Mouse (Mus musculus): ENCODE data around the gene Pgap1.

Gene Pgap1

DNA sequence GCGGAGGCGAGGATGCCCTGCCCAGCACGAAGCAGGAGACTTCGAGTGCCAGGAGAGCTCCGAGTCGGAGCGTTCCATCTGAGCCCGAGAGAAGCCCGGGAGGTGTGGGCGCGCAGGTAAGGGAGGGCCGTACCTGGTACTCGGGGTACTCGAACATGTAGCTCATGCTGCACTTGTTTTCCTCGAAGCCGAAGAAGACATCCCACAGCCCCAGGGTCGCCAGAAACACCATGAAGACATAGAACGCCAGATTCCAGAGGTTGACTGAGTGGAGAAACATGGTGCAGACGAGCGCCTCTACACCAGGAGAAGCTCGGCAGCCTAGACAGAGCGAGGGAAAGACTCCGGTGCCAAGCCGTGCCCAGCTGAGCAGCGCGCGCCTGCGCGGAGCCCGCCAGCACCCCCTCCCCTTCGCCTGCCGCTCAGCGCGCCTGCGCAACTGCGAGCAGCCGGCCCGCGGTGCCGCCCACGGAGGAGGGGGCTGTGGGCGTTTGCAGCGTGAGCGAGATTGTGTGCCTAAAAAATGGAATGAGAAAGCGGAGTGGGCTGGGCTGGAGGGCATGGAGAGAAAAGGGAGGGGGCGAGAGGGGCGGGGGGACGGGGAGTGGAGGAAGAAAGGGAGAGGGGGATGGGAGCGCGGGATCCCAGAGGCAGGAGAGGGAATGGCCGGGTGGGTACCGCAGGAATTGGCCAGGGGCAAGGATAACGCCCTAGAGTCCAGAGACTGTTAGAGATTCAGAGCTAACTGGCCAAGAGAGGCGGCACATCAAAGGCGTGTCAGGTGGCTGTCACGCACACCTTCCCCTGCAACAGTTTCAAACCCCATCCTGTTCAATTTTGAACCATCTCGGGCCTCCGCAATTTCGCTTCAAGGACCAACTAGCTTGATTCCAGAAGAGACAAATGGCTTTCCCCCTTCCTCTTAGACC, at the start of gene Pgap1:
TSS of gene Pgap1 (minus strand) at position 384 of the 929 bp plus-strand sequence.
- DNase-seq (ENCODE audit: low read depth, low spot score): peak; percentile 97

DNA sequence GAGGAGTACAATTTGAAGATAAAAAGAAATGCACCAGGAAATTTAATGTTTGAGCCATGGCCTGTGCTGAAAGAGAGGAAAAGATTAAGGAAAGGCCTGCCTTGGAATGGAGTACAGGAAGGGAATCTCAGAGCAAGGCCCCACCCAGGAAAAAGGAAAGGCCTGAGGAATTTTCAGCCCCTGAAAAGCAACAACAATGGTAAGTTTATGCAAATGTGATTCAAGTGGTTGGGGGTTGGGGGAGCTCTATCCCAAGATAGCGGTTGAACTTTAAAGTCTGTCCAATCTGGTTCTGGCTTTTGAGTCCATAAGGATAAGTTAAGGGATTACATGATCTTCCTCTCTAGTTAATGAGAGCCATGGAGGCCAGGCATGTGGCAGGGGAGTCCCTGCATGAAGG, 49.5 kb upstream of the Pgap1 start:
- peak; percentile 79 for DNase-seq (ENCODE audit: low read depth, low spot score)

DNA sequence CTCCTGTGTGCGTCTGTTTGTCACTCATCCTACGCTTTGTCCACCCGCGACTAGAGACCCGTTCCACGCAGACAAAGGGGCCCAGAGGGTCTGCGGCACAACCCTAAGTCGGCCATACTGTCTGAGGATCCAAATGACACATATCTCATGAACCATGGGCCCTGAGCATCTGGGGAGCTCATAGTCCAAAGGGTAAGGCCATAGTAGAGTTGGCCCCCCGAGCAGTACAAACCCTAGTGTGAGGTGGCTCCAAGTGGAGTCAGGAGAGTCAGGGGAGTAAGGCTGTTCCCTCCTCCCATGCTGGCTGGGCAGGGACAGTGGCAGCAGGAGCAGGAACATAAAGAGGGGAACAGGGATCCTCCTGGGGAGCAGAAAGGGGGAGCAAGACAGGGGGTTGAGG, 44.2 kb upstream of the Pgap1 start:
- DNase-seq (ENCODE audit: low read depth, low spot score): no peak

DNA sequence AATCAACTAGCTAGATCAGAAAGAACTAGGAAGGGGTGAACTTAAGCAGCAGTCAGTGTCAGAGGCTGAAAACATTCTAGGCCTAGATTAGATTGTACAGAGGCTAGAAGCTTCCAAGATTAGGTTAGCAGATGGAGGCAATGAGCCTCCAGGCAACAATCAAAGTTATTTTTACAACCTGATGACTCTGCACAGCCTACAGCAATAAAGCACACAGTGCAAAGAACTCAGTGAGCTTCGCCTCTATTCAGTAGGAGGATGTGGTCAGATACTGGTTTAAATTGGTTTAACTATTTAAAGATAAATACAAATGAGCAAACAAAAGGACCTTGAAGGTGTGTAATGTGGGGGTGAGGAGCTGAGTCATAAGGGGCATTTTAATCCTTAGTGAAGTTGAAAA, 42.8 kb upstream of the Pgap1 start:
- no peak for DNase-seq (ENCODE audit: low read depth, low spot score)

DNA sequence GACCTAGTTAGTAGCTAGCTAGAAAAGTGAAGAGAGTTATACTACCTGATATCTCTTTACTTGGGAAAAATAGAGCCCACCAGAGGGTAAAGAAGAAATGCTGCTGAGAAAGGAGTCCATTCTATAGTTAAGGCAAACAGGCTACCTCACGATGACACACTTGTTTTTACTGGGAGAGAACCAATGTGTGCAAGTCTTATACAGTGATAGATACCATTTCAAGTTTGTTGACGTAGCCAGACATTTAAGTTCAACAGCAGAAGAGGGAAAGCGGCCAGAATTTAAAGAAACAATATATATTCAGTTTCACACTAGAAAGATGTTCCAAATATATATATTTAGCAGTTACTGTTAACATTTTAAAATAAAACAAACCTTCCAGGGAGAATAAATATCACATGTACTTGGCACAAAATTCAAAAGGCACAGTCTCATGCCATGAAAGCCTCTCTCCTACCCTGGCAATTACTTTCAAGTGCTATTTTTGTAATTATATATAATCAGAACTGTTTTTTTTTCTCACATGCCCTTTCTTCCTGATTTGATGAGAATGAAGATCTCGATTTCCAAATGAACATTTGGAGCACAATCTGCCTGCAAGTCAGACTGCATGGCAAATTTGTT, 40.2 kb upstream of the Pgap1 start:
- DNase-seq (ENCODE audit: low read depth, low spot score): no peak

DNA sequence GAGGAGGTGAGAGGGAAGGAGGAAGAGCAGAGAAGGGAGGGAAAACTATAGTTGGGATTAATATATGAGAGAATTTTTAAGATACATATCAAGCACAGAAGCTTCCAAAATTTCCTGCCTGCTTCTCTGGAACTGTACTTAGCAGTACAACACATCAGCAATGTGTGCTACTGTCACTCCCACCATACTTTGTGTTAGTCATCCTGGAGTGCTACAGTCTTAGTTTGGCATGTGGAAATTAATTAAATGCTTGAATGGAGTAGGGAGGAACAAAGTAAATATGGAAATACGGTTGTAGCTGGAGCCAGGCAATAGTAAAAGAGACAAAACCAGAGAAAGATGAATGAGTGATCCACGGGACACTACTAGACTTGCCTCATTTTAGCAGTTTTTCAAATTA, 38.7 kb upstream of the Pgap1 start:
- DNase-seq (ENCODE audit: low read depth, low spot score): no peak

DNA sequence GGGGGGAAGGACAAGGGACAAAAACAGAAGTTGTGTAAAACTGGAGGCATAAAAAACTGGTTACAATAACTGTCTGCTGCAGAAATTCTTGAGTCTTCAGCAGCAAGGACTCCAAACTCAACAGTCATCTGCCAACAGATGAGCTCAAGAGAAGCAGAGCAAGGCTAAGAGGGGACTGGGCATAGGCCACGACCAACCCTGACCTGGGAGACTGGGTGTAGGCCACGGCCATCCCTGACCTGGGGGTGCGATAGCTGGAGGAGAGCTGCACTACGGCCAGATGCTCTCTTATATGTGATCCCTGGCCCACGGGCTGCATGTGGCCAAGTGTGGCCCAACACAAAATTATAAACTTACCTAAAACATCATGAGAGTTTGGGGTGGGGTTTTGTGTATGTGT, 29.6 kb upstream of the Pgap1 start:
- DNase-seq (ENCODE audit: low read depth, low spot score): no peak

DNA sequence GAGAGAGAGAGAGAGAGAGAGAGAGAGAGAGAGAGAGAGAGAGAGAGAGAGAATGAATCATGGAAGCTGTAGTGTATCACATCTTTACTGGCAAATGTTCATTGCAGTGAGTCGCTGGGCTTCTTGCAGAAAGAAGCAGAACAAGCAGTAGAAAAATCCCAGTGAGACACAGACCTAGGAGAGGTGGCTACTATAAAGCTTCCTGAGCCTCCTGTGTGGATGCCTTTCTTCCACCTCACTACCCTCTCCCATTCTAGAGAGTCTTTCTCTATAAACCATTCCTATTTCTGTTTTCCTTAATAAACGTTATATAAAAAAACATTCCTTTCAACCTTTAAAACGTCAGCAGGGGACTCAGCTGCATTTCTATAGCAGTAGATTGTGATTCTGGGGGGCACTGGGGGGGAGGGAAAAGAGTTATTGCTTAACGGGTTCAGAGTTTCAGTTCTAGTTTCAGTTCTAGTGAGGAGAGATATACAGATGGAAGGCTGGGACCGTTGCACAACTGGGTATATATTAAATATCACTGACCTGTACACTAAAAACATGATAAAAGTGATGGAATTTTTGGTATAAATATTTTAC, 28.6 kb upstream of the Pgap1 start:
- DNase-seq (ENCODE audit: low read depth, low spot score): no peak

DNA sequence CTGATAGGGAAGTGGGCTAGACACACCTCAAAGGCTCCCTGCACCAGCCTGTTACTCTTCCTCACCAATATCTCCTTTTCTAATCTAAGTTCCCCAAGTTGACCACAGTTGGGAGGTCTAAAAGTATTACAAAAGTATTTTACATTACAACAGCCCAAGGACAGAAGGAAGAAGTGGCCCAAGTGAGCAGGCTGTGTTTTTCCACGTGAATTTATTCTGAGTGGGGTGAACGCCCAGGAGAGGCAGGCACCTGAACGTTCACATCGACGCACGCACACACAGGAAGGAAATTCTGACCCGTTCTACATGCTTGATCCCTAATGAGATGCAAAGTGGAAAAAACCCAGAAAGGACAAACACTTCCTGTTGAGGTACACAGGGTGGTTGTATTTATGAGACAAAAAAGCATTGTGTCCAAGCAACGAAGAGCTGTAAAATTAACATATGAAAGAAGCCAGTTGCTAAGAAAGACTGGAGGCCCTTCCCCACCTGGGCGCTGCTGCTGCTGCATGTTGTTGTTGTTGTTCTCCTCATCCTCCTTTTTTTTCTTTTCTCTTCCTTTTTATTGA, 27.9 kb upstream of the Pgap1 start:
- peak; percentile 82 for DNase-seq (ENCODE audit: low read depth, low spot score)

DNA sequence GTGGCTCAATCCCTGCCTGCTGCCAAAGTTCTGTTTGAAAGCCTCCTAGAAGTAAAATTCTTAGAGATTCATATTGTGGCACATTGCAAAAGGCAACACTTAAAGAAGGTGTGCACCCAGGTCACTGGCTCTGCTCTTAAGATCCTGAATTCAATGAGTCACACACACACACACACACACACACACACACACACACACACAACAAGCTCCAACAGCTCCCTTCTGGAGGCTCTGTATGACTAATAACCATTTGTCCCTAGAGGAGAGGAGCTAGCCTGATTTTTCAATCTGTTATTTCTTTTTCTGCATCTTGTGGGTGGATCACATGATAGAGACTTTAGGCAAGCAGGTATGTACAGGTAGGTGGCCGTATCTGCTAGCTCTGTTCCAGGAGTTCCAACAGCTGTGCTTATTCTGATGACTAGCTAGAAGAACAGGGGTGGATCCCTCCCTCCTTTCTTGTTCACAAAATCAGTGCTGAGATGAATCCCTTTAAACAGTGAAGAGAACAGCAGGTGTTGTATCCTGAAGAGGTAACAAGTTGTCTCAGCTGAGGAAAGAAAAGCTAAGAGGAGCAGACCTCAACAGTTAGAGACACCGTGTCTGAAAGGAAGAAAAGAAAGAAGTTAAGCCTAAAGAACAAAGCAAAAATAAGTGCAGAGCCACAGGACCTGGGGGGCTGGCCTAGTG, 27.2 kb upstream of the Pgap1 start:
- no peak for DNase-seq (ENCODE audit: low read depth, low spot score)

DNA sequence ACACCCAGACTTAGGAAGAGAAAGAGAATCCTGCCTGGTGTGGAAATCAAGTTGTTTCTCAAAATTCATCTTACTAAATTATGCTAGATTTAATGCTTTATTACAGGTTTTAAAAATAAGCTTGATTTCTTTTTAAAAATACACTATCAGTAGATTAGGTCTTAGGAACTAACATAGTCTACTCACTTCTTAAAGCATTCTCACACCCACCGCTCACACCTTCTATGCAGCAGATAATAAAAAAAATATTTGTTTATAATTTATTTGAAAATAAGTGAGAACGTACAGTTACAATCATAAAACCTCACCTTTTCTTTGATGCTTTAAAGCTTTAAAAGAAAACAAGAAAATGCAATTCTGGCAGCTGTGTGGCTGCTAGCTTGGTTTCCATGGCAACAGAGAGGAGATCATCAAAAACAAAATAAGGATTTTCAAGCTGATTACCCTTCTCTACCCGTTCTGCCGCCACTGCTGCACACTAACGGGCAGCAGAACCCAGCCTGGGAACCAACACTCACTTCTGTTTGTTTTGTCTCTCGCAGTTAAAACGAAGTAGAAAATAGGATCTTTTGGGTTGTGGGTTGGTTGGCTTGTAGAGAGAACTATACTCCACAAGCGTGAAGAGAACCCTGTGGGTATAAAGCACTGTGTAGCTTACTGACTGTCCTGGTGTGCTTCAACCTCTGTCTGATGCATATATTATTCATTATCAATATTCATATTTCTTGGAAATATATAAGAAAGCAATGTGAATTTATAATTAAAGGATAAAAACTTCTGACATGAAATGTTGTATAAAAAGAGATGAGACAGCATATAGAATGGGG, 21.1 kb upstream of the Pgap1 start:
- DNase-seq (ENCODE audit: low read depth, low spot score): no peak

DNA sequence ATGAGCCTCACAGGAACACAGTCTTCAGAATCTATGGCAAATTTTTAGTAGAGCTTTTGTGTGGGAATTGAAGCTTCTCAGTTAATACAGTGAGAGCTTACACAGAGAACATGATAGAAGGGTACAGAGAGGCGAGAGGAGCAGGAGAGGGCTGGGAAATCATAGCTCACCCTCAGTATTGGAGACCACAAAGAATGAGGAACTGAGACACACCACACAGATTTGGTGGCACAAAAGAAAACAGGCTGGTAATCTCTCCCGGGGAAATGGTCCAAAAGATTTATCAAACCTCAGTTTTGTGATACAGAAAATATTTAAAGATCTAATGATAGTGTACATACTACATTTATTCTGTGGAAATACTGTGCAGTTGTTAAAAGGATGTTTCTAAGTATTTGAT, 11.6 kb upstream of the Pgap1 start:
- DNase-seq (ENCODE audit: low read depth, low spot score): no peak

DNA sequence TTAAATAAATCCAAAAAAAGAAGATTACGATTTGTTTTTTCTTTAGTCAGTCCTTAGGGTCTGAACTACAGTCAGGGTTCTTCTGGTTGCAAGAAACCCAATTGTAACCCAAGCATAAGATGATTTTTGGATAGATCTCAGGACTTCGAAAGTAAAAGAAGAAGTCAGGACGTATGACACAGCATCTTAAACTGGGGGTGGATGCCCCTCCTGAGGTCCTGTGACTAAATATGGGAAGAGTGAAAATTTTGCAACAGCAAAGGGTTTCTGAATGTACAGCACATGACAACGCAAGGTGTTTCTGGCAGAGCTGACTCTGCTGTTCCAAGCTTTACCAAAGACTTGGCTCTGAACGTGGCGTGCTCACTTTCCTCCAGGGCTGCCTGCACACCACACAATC, 6.4 kb upstream of the Pgap1 start:
- no peak for DNase-seq (ENCODE audit: low read depth, low spot score)

DNA sequence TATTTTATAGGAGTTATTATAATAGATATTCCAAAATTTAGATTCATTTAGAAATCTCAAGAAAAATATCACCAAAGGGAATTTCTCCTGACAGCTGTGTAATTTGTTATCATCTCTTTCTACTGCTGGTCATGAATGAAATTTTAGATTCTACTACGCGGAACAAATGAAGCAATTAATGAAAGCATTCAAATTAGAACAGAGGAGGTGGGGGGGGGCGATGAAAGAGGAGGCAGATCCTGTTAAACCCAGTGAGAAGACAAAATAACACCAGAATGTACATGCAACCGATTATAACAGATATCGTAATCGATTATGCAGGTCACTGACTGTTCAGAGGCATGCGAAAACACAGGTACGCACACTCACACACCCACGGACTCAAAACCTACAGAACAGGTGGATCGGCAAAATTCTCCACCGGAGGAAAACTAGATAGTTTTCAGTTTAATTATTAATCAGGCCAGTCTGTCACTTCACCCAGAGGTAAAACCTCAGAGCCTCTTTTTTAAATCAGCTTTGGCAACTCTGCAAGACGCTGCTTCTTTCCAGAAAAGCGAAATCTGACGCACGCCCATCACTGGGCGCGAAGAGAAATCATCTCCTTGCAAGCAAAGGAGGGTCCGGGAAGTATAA, 780 bp downstream of the Pgap1 start:
- no peak for DNase-seq (ENCODE audit: low read depth, low spot score)

DNA sequence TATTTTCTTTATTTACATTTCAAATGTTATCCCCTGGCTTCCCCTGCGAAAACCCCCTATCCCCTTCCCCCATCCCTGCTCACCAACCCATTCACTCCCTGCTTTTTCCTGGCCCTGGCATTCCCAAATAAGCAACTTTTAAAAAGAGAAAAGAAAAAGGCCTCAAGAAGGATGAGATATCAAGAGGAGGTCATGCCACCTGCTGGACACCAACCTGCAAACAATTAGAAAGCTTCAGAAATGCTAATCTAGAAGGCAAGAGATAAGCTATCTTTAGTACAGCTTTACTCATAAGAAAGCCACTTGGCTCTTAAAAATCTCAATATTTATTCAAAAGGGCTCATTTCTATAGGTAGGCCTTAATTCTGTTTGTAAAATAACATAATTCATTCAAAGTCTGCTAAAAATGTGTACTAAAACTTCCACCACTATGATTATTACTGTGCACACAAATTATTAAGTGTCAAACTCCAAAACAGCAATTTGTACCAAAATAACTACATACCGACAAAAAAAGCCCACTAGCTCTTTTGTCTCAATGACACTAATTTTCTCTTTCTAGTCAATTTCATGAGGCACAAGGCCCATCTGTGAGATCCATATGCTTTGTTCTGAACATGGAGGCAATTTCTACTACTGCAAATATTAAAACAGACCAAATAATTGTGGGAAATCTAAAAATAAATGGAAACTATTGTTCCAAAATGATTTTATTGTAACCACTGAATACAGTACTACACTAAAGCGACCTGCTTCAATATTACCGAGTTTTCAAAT, 1.9 kb downstream of the Pgap1 start:
- no peak for DNase-seq (ENCODE audit: low read depth, low spot score)

DNA sequence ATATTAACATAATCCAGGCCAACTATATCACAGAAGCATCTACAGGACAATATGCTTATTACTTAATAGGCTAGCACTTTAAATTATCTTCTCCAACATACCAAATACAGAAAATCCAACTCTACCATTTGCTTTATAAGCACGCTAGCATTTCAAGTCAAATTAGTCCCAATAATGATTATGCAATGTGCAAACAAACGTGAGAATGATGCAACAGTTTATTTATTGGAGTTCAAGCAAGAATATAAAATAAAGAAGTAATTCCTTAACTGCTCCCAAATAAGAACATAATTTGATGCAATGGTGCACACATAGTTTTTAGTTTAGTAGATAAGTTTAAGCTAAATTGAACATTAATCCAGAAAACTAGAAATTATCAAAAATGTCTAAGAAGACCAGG, 4.9 kb downstream of the Pgap1 start:
- DNase-seq (ENCODE audit: low read depth, low spot score): no peak

DNA sequence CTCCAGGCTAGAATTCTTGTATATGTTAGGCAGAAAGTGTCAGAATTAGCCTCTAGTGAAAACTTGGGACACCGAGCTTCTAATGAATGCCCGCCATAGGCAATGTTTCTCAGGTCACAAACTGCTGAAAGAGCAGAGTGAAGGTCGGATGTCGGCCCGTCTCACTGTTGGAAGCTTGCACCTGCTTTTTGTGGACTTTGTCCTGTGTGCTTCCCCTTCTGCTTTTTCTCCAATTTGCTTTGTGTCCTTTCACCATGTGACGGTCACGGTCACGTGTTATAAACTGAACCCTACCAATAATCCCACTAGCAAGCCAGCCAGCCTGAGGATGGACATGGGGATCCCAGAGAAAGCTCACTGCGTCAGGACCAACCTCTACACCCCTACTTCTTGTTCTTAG, 12.3 kb downstream of the Pgap1 start:
- no peak for DNase-seq (ENCODE audit: low read depth, low spot score)

DNA sequence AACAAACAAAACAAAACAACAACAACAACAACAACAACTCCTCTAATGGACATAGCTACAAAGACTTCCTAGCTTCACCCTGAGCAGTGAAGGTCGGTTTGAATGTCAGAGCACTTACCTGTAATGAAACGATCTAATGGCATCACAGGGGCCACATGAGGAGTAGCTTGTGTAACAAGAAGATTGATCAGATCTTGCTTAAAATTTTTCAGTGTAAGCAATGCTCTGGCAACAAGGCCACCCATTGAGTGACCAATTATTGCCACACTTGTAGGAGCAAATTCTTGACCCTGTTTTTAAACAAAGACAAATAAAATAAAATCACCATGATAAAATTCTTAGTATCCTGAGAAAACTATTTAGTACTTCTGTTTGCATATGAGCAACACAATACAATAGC, 14.6 kb downstream of the Pgap1 start:
- DNase-seq (ENCODE audit: low read depth, low spot score): no peak

DNA sequence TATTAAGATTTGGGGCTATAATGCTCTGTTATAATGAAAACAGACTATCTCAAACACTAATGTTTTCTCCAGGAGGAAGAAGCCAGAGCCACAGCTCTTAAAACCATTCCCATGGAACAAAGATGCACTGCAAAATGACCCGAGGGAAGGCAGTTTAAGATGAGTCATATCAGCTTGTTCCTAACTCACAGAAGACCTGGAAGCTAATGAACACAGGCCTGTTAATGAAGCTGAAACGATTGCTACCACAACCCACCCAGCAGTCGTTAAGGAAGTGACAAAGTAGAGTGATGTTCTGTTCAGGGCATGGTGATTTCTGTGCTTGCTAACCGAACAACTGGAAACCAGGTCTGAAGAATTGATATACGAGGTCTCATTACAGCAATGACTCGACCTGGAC, 26.3 kb downstream of the Pgap1 start:
- no peak for DNase-seq (ENCODE audit: low read depth, low spot score)

DNA sequence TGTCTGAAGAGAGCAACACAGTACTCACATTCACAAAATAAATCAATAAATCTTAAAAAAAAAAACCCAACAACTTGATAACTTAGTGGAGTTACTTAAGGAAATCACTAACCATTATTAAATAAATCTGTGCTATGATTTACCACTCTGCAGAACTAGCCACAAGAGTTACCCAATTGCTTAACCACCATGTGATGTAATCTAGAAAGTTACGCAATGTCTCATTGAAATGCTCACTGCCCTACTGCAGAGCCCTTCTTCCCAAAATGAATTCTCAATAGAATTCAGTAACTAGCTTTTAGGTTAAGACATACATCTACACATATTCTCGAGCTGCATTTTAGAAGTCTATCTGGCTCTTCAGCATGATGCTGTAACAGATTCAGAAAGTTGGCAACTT, 33.8 kb downstream of the Pgap1 start:
- no peak for DNase-seq (ENCODE audit: low read depth, low spot score)
